Mouse (Mus musculus): Measurements from ENCODE around the gene Gramd1b. TPM values are rescaled to one million over a fixed set of nuclear protein-coding genes. Genes with fewer than 3 reads are reported as not detected.

Gramd1b gene
- total RNA-seq, 2 experiments from 2014 or later, result 161 to 183 TPM

GRCm38 (mm10) chr9:40268040-40268747 is 263.0 kb downstream of the Gramd1b start:
- intact Hi-C loops (cut with DNase I), result loop anchor here (5.0 kb wide), 1 partner anchor 36 kb away; no protein-coding TSS in a partner anchor
- DNase-seq (ENCODE audit: low spot score in 2 of 2), result no peak

DNA sequence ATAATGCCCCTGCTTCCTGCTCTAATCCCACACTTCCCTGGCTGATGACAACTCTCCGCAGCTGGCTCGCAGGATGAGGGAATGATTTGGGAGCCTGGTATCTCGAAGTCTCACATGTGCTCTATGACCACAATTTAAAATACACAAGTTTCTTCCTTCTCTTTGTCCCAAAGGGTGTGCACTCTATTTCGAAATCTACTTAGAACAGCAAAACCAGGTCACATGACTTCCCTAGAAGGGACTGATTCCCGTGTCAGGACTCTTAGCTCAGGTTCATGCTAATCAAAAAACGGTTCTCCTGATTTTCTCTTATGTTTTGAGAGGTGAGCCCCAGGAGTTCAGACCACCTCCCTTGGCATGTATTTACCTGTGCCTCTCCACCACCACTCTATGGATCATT is 267.3 kb downstream of the Gramd1b start:
- intact Hi-C loops (cut with DNase I), result no loop called here
- DNase-seq (ENCODE audit: low spot score in 2 of 2), result no peak

- intact Hi-C loops (cut with DNase I), result no loop called here
- no peak for DNase-seq (ENCODE audit: low spot score in 2 of 2)
These were observed 278.7 kb downstream of the Gramd1b start for GRCm38 (mm10) chr9:40252459-40252858.

DNA sequence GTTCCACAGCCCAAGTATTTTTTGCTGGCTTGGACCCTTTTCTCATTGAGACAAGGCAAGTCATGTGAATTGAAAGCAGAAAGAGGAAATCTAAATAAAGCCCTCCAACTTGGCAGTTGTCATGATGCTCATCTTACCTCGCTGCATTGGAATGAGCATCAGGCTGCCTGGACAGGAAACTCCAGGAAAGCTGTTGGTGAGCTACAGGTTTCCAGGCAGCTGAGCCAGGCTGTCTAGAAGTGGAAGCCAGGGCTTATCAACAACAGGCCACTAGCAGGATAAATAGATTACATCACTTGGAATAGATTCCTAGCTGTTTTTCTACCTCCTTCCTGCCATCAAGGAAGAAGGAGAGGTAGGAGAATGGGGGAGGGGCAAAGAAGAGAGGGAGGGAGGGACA is 282.1 kb downstream of the Gramd1b start:
- DNase-seq (ENCODE audit: low spot score in 2 of 2), result no peak
- intact Hi-C loops (cut with DNase I), result no loop called here

DNA sequence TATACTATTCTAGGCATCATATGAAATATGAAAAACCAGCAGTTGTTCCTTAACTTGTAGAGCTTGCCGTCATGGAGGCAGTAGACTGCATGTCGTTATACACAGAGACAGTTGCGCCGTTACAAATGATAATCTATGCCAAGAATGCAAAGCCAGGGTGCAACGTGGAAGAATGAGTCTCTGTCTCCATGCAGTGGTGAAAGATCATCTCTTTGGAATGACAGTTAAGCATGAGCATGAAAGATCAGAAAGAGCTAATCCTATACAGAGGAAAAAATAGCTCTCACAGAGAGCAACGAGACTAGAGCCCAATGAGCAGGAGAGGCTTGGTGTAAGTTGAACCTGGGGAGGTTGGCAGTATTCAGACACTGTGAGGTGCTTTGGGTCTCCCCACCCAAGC is 284.5 kb downstream of the Gramd1b start:
- no peak for DNase-seq (ENCODE audit: low spot score in 2 of 2)
- intact Hi-C loops (cut with DNase I), result no loop called here

- no peak for DNase-seq (ENCODE audit: low spot score in 2 of 2)
- intact Hi-C loops (cut with DNase I), result no loop called here
These were observed 285.1 kb downstream of the Gramd1b start for GRCm38 (mm10) chr9:40245974-40246665.

DNA sequence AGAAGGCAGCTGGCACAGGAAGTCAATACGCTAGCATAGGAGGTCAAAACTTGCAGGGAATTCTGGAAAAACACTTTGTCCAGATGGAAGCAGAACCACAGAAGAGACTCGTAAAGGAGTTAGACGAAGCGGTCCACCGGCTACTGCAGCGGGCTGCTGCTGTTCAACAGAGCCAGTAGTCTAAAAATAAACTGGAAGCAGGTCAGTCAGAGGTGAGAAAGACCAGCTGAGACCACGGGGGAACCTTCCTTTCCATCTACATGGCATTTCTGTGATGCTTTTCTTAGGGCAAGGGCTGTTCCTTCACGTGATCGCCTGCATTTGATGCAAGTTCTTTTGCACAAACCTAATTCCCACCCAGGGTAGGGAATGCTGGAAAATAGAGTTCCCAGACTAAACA is 285.7 kb downstream of the Gramd1b start:
- intact Hi-C loops (cut with DNase I), result no loop called here
- no peak for DNase-seq (ENCODE audit: low spot score in 2 of 2)

Other genes with a start within 250 kb of the Gramd1b start
- not detected for gene Gm21915, start 139.2 kb upstream of the Gramd1b start, total RNA-seq (2021)
- 10 to 100 TPM; 28.1 to 32.3 TPM for gene Clmp, start 154.6 kb upstream of the Gramd1b start, total RNA-seq (2021)

All from left cerebral cortex, postnatal 25 days (tissue).